Mouse (Mus musculus): ENCODE results near the gene Dmbx1.

Gene Dmbx1

DNA sequence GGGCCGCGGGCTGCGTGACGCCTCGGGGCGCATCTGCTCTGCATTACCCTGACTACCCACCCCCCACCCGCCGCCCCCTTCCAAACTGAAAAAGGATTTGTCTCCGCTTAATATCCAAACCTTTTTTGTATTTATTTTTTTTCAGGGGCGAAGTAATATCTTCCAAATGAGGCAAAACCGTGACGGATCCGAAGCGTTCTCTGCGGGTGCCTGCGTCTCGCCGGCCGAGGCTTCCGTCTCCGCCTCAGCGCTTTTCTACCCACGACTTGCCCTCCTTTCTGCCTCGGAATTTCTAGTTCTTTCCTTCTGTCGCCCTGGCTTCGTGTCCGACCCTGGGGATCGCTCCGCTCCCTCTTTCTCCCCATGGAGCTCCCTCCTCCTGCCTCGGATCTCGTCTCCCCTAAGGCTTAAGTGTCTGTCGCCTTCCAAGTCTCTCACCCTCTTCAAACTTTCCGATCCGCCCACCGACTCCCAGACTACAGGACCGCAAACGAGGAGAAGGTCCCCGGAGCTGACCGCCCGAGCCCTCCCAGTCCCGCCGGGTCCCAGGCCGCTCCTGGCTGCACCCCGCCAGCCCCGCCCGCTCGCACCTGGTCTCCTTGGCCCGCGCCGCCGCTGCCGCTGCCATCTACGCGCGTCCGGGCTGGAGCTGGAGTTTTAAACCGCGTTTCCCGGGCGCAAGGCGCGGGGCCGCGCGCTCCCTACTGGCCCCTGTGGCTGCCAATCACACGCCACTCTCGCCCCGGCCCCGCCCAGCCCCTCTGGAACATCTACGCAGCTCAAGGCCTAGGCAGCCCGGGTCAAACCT lies at the start of gene Dmbx1:
Gene Dmbx1, minus strand, starts transcription at position 632 of the 808 bp plus-strand sequence.
- peak; percentile 81 for DNase-seq (ENCODE audit: low spot score)

DNA sequence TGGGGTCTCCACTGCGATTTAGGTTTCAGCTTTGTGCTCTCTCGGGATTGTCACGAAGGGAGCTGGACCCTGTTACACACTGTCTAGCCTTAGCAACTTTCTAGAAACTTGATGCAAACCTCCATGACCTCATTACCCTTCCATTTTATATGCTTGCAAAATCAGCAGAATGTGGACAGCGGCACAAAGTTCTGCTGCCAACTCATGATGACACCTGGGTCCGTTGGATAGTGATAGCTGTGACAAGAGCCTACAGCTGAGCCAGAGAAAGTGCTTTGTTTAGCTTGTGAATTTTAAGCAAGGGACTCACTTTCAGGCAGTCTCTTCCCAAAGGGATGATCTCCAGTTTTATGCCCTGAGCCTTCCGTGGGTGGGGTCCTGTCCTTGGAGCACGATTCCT lies 49.7 kb upstream of the Dmbx1 start:
- DNase-seq (ENCODE audit: low spot score): no peak

DNA sequence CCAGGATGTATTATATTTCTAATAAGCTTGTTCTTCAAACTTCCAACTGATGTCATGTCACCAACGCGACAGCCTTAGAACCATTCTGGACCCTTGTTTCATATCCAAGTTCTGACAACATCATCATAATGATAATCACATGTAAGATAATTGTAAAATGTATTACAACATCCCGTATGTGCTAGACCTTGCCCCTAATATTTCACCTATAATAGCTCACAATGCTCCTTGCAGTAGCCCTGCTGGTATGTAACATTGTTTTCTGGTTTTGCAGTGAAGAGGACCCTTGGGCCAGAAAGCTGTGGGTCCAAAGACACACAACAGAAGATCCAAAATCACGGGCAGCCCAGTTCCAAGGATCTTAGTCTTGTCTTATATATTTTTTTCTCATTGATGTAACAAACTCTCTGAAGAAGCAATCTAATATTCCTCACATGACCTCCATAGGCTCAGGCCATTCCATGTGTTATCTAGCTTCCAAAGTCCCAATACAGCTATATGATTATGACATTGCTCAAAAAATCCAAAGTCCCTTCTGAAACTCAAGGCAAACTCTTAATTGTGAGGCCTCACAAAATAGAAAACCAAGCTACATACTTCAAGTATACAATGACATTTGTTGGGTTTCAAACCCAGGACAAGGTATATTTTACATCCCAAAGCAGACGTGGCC lies 48.3 kb upstream of the Dmbx1 start:
- no peak for DNase-seq (ENCODE audit: low spot score)

DNA sequence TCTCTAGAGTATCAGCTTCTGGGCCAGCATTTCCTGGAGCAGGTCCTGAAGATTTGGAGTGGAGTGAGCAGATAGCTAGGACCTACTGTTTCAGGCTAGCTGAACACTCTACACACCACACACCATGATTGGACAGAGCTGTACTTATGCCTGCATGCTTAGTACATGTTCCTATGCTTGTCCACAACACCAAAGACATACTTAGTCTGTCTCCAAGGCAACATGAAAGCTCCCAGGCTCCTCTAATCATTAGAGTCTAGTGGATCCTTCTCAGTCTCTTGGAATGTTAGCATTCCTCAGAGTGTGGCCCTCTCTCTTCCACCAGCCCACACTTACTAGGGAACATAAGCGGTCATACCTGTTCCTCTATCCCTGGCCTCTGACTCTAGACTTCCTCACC lies 47.7 kb upstream of the Dmbx1 start:
- no peak for DNase-seq (ENCODE audit: low spot score)

DNA sequence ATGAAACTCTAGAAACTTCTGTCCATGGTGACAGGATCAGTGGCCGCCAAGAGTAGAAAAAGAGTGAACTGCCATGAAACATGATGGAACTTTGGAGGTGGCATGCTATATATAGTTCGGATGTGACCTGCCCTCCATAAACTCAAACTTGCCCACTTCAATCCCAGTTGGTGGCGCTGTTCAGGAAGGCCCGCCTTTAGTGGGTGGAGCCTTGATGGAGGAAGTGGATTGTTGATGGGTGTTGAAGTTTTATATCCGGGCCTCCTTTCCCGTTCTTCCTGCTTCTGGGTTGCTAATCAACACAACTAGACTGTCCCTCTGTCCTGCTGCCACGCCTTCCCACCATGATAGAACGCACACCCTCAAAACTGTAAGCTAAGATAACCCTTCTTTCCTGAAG lies 45.2 kb upstream of the Dmbx1 start:
- peak; percentile 50 for DNase-seq (ENCODE audit: low spot score)

DNA sequence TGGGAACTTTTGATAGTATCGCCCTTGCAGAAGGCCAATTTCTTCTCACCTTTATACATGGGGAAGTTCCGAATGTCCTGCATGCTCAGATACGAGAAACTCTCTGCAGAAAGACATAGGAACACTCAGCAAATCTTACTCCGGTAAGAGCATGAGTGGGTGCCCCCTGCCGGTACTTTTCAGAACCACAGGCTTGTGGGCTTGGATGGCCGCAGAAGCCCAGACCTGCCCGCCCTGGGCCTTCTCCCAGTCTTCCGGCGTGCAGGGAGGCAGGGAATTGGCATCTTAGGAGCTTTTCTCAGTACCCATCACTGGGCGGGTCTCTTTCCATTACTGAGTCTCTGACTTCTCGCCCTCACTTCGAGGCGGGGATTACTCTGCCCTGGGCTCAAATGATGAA lies 44.4 kb upstream of the Dmbx1 start:
- peak; percentile 94 for DNase-seq (ENCODE audit: low spot score)

DNA sequence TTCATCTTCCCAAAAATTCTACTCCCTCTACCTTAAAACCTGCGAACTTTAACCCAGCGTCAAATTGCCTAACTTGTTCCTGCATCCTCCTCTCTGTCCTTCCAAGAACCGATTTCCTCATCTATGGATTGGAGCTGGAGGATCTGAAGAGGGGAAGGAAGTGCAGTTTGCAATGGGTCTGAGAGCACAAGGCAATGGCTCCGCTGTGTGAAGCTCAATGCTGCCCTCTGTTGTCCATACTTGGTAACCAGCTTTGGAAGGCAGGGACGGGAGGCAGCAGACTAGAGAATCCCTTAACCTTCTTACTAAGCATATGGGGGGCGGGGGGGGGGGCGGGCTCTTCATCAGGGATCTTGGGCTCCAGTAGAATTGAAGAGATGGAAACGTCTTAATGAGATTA lies 41.0 kb upstream of the Dmbx1 start:
- DNase-seq (ENCODE audit: low spot score): peak; percentile 94

DNA sequence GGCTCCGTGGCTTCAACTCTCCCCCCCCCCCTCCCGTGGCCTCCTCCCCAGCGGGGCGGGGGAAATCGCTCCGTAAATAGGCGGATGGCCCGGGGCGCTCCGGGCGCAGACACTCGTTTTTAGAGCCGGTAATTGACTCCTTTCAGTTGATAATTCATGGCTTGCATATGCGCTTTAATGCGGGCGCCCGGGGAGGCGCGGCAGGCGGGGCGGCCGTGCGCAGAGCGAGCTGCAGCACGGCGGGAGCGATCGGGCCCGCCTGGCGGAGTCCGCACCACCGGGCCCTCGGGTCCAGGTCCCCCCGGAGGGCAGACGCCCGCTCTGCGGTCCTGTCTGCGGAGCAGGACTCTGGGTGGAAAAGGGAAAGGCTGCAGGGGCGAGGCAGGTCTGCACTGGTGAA lies 39.7 kb upstream of the Dmbx1 start:
- no peak for DNase-seq (ENCODE audit: low spot score)

DNA sequence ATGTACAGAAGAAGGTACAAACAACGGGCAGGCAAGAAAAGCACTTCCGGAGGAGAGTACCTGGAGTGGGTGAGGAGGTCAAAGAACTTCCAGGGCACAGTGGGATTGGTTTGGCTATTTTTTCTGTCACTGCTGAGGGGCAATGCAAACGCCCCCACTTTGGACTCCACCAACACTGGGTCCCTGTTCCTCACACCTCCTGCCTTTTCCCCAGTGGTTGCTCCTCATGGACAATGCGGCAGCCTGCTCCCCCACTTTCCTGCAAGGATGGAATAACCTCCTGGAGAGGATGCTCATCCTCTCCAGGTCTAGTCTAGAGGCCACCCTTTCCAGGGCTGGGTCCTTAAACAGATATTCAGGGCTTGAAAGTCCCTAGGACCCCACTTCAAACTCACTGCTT lies 39.2 kb upstream of the Dmbx1 start:
- DNase-seq (ENCODE audit: low spot score): no peak

DNA sequence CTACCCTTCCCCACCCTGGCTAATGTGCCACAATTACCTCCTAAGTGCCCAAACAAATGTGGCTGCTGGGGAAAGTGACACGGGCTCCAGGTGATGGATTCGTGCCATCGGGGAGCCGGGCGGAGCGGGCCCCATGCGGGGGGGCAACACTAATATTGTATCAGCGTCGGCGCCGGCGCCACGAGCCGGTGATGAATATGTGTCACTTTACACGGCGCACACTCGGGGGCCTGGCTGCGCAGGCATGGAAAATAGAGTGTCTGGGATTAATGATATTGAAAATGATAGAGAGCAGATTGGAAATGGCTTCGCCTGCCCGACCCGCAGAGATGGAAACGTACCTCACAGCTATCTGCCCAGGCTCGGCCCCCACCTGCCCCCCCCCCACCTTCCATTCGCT lies 32.8 kb upstream of the Dmbx1 start:
- DNase-seq (ENCODE audit: low spot score): no peak

DNA sequence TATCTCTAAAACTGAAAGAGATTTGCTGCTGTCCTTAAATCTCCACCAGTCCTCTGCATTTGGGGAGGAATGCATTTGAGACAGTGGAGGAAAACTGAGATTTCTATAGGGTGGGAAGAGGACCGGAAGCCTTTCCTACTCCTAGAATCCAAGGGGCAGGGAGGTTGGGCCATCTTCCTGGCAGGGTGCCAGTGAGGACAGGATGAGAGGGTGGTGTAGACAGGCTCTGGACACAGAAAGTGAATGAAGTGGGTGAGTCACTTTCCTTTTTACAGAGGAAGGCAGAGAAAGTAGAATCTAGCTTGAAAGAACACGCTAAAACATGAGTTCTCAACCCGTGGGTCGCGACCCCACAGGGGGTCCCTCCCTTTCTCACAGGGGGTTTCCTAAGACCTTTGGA lies 24.7 kb upstream of the Dmbx1 start:
- no peak for DNase-seq (ENCODE audit: low spot score)

DNA sequence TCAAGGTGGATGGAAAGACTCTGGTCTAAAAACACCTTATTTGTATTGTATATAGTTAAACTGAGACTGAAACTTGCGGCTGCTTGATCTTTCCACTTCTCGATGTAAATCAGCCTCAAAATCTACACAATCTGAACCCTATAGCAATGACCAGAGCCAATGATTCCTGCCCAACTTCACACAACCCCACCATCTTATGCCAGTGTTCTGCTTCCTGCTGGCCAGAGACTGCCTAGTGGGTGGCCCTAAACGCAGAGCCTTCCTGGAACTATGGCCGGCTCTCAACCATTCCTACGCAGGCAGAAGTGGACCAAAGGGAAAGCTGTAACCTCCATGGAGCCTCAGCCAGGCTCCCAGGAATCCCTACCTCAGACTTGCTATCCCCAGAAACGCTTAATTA lies 24.0 kb upstream of the Dmbx1 start:
- DNase-seq (ENCODE audit: low spot score): no peak

DNA sequence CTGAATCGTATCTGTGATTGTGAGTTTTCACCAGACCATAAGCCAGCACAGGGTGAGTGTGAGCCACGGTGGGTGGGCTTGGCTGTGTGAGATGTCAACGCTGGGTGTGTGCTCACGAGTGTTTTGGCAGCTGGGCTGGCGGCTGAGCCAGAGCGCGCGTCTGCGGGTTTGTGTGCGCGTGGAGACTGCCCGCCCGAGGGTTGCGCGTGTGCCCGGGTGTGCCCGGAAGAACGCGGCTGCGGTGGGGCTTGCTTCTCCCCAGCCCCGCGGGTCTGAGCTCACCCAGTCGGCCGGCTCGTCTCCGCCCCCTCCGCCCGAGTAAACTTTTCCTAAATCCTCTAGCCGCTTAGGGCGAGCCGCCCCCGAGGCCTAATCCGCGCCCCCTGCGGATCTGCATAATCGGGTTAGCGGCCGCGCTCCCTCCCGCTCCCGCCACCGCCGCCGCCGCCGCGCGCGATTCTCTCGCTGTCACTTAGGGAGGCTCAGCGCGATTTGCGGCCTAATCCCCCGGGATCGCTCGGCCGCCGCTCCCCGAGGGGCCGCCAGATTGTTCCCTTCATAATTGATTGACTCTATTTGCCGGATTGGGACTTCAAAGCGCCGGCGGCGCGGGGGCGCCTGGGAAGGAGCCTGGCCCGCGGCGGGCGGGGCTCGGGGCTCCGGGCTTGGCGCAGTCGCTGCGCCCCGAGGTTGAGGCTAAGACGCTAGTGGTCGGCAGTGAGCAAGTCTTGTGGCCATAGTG lies 23.1 kb upstream of the Dmbx1 start:
- peak; percentile 84 for DNase-seq (ENCODE audit: low spot score)

DNA sequence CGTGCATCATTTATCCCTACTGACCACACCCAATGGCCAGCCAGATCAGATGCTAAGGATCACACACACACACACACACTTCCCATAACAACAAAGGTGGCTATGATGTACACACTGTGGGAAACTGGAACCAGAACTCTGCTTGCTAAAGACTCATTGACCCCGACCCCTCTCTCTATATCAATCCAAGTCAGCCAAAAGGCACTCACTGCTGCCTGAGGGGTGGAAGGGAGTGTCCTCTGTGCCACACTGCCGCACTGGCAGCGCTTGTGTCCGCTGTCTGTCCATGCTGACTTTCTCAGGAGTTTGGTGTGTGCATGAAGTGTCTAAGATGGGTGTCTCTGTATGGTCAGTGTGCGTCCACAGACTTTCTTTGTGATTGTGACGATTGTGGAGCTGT lies 22.3 kb upstream of the Dmbx1 start:
- no peak for DNase-seq (ENCODE audit: low spot score)

DNA sequence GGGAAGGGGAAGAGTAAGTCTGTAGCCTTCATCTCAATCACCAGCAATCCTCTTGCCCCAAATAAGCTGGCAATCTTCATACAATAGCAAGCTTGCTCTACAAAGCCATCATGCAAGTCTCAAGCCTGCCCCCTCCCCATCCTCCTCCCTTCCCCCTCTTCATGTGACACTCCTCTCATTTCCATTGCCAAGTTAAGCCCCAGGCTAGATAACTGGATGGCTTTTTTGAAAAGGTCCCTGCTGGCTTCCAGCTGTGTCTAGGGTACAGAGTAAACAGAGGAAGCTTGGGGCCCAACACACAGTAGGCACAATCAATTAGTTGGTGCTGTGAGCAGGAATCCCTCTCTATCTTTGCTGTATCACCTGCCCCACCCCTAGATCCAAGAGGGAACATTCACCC lies 19.8 kb upstream of the Dmbx1 start:
- DNase-seq (ENCODE audit: low spot score): no peak

DNA sequence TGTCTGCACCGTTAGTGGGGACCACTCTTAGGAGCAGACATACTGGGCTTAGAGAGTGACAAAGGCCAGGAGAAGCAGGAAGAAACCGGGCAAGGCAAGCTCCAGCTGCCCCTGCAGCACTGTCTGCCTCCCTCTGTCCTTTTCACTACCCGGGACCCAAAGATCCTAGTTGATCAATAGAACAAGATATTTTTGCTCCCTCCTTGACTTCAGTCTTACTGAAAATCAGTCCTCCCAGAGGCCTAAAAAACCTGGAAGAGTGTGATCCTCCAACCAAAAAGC lies 15.7 kb upstream of the Dmbx1 start:
- DNase-seq (ENCODE audit: low spot score): no peak

DNA sequence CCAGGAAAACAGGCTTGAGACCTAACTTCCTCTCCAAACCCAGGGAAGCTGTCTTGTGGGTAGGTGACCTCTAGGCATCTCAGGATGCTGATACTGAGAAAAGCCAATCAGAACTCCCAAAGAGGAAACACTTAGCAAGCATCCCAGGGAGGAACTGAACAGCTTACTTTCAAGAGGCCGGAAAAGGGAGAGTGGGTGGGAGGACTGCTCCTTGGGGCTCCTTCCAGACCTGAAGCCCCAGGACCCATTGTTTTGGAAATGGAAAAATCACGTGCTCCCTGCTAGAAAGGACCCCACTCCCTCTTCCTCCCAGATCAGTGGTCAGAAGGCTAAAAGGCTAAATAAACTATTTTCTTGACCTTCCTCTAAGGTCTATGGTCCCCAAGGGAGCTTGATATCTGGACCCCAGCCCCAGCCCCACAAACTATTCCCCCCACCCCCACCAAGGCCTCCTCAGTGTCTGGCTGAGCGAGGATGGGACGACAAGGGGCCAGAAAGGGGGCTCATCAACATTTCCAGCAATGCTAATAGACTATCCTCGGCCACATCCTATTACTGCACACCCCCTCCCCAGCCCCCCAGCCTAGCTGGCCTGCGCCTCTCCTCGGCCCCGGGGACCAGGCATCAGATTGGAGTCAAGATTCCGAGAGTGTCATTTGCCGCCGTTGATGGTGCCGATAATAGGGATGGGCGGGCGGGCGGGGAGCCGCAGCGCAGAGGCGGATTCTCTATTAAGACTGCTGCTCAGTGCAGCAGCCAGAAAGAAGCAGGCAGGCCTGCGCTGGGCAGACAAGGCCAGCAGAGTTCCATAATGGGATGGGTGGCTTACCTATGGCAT lies 15.1 kb upstream of the Dmbx1 start:
- no peak for DNase-seq (ENCODE audit: low spot score)

DNA sequence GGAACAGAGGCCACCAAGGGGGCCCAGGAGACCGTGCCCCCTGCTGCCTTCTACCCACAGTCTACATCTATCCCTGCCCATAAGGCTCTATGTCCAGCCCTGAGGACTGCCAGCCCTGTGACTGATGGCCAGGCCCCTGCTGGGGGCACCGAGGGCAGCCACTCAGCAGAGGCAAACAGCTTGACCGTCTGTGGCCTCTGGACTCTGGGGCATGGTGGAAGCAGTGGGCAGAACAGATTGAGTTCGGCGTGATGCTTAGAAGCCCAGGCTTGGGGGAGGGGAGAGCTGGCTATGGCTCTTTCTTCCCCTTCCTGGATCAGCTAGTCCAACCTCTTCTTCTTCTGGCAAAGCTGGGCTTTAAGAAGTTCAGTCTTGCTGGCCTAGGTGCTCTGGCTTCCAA lies 13.8 kb upstream of the Dmbx1 start:
- no peak for DNase-seq (ENCODE audit: low spot score)

DNA sequence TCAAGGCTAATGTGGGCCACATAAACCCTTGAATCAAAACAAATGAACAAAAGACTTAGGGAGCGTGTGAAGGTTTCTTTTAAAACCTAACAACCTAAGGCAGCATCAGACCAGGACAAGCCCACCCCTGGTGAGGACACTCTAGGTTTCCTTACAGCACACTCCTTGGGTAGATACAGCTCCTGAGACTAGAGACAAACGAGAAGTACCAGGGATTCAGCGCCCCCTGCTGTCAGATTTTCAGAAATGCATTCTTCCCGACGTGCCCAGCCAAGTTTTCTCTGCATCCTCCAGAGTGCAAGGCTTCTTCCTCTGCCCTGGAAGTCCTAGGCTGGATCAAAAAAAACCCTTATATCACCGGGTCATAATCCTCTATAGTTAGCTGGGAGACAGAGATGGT lies 13.0 kb upstream of the Dmbx1 start:
- DNase-seq (ENCODE audit: low spot score): peak; percentile 85

DNA sequence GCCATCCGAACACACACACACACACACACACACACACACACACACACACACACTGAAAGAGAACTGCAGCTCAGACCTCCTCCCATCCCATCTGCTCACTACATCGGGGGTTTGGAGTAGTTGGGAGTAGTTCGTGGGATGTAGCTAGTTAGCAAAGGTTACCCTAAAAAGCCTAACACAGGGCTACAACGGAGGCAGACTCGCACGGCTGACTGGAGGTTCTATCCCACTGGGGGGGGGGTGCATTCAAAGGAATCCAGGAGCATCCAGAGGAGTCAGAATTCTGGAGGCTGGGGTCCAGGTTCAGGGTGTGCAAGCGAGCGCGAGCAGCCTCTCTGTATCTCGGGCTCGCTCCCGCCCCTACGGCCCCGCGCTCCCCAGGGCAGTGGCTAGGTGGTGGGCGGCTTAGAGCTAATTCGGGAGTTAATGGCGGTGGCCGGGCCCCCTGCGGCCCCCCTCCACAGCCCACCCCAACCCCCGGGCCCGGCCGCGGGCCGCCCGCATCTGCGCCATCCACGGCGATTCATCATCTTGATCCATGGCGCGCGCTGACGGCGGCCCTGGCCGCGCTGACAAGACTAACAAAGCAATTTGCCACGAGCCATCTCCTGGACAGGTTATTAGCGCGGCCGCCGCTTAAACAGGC lies 4.1 kb upstream of the Dmbx1 start:
- DNase-seq (ENCODE audit: low spot score): peak; percentile 57

DNA sequence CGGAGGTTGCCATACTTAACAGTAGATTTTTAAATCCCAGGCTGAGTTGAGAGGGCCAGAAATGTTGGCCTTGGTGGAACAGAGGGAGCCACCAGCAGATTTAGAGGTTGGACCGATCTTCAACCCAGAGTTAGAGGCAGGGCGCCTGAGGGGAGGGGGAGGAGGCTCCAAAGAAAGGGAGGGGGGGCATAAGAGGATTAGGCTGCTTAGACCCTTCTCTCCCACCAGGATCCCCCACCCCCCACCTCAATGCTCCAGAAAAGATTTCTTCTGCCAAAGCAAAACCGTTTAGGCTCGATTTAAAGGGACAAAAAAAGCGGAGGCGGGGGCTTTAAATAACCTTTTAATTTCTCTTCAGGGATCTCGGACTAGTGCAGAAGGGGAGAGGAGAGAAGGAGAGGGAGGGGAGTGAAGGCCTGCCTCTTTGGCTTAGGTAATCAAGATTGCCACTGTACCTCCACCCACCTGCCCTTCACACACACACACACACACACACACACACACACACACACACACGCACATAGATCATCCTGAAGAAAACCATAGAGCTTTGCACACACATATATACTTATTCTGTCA lies 1.6 kb upstream of the Dmbx1 start:
- no peak for DNase-seq (ENCODE audit: low spot score)

DNA sequence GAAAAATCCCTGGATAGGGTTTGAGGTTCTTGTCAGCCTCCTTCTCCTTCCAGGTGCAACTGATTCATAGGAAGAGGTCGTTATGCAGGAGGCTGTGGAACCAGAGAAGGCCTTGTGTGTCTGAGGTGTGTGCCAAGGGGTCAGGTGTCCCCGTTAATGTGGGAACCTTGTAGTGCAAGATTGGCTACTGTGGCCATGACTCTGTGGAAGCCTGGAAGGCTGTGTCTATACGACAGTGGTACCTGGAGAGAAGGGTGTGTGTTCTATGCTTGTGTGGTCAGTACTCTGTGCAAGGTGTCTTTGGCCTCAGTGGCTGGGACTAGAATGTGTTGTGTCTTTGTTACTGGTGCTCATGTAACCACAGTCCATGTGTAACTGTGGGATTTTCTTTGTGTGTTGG lies 955 bp upstream of the Dmbx1 start:
- DNase-seq (ENCODE audit: low spot score): no peak

All from embryo, embryonic 10.5 days (tissue).